14 mouse cellular contexts compared by ENCODE assay signal in the genomic region with DNA sequence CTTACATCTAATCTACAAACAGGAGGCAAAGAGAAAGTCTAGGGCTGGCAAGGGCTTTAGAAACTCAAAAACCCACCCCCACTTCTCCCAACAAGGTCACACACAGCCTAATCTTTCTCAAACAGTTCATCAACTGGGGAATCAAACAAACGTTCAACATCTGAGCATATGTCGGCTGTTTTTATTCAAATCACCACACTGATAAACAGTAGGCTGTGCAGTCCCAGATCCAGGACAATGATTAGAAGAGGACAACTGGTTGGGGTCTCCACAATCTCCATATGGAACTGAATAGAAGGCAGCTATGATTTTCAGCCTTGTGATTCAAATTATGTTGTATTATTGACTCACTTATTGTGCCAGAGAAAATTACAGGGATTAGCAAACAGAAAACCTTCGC.
"Had no signal": no experiment of that assay in that cellular context is flagged by ENCODE, and none has a peak within 500 bp of the region (broad histone marks: within the 10 kb centered on the region; RNA-seq: fewer than 3 reads in every experiment).

No protein-coding gene starts in this region.

- H3K36me3 ChIP-seq: liver, embryonic 13.5 days; lung, embryonic 15.5 days; stomach, embryonic 15.5 days had no signal

- H3K27ac ChIP-seq: kidney, postnatal 0 days; left cerebral cortex, adult 2 months; liver, embryonic 13.5 days; lung, embryonic 15.5 days; stomach, embryonic 15.5 days had no signal

- H3K4me2 ChIP-seq: liver, embryonic 13.5 days; lung, embryonic 15.5 days; stomach, embryonic 15.5 days had no signal

- H3K9ac ChIP-seq: liver, embryonic 13.5 days; lung, embryonic 15.5 days; stomach, embryonic 15.5 days had no signal

- H3K4me3 ChIP-seq: left cerebral cortex, adult 2 months; liver, embryonic 13.5 days; lung, embryonic 15.5 days; stomach, embryonic 15.5 days had no signal

- DNase-seq: kidney, adult 2 months; kidney, postnatal 25 days; layer of hippocampus, postnatal 36 days; liver, embryonic 13.5 days; lung, postnatal 14 days; lung, postnatal 4 days; right cerebral cortex, postnatal 25 days; spleen, adult 18-20 months; thymus, postnatal 25 days had no signal

- H3K4me1 ChIP-seq: liver, embryonic 13.5 days; lung, embryonic 15.5 days; stomach, embryonic 15.5 days had no signal

- H3K9me3 ChIP-seq: liver, embryonic 13.5 days; lung, embryonic 15.5 days; stomach, embryonic 15.5 days had no signal

- H3K27me3 ChIP-seq: liver, embryonic 13.5 days; lung, embryonic 15.5 days; stomach, embryonic 15.5 days had no signal

- ATAC-seq: intestine, postnatal 0 days had no signal
